Mouse (Mus musculus): ENCODE measurements around the gene Dnajc2.

- TF ChIP-seq GATA2 (IDR thresholded peaks at IDR 0.05; ENCODE audit: borderline replicate concordance, low read depth, low read length), result no peak
- no peak for TF ChIP-seq CTCF (IDR thresholded peaks at IDR 0.05; ENCODE audit: low read depth, low read length)
Measured at GRCm38 (mm10) chr5:21736046-21736445, 49.0 kb downstream of the Dnajc2 start.
